Mouse (Mus musculus): ENCODE results near the gene Xpr1. TPM values are rescaled to one million over a fixed set of nuclear protein-coding genes. Genes with fewer than 3 reads are reported as not detected.

Xpr1 gene
- total and polyA plus RNA-seq, 3 experiments: 8.5 to 34.4 (median 30.3) TPM

GRCm38 (mm10) chr1:155427126-155427865, 10.1 kb upstream of the Xpr1 start:
- TF ChIP-seq POLR2A (IDR thresholded peaks at IDR 0.05; ENCODE audit: insufficient read depth, low read depth, low read length): no peak
- no peak for TF ChIP-seq CTCF (IDR thresholded peaks at IDR 0.05)
- no peak for TF ChIP-seq EP300 (IDR thresholded peaks at IDR 0.05; ENCODE audit: insufficient read depth, low read depth, low read length)
- 74% methylated on average over 6 of the region's 6 CpGs for WGBS
- H3K4me3 ChIP-seq: no peak overlapping the region
- no peak for DNase-seq
- no peaks in the 10 kb centered on the region for H3K36me3 ChIP-seq (ENCODE audit: control insufficient read depth, insufficient read depth, low read length)
- H3K27ac ChIP-seq: no peak overlapping the region
- intact Hi-C loops (cut with DNase I): no loop called here
- H3K79me2 ChIP-seq (replicated peaks; ENCODE audit: control insufficient read depth, insufficient read depth, low read length): no peaks in the 10 kb centered on the region
- no peak overlapping the region for H3K9ac ChIP-seq (ENCODE audit: low read depth, low read length)
- no peaks in the 10 kb centered on the region for H3K27me3 ChIP-seq (ENCODE audit: control insufficient read depth, insufficient read depth, low read length)
- H3K4me1 ChIP-seq (ENCODE audit: control insufficient read depth, insufficient read depth, low read length): no peaks in the 10 kb centered on the region

GRCm38 (mm10) chr1:155425743-155426315, 8.6 kb upstream of the Xpr1 start:
- H3K36me3 ChIP-seq (ENCODE audit: control insufficient read depth, insufficient read depth, low read length): no peaks in the 10 kb centered on the region
- 43% methylated on average over 6 of the region's 6 CpGs for WGBS
- TF ChIP-seq CTCF (IDR thresholded peaks at IDR 0.05) (no peak), EP300 (IDR thresholded peaks at IDR 0.05; ENCODE audit: insufficient read depth, low read depth, low read length) (no peak), POLR2A (IDR thresholded peaks at IDR 0.05; ENCODE audit: insufficient read depth, low read depth, low read length) (no peak)
- intact Hi-C loops (cut with DNase I): no loop called here
- no peak for DNase-seq
- no peak overlapping the region for H3K4me3 ChIP-seq
- no peak overlapping the region for H3K27ac ChIP-seq
- no peaks in the 10 kb centered on the region for H3K27me3 ChIP-seq (ENCODE audit: control insufficient read depth, insufficient read depth, low read length)
- H3K4me1 ChIP-seq (ENCODE audit: control insufficient read depth, insufficient read depth, low read length): no peaks in the 10 kb centered on the region
- H3K79me2 ChIP-seq (replicated peaks; ENCODE audit: control insufficient read depth, insufficient read depth, low read length): no peaks in the 10 kb centered on the region
- H3K9ac ChIP-seq (ENCODE audit: low read depth, low read length): no peak overlapping the region

- 82% methylated on average over 5 of the region's 5 CpGs for WGBS
- intact Hi-C loops (cut with DNase I): no loop called here
- TF ChIP-seq POLR2A (IDR thresholded peaks at IDR 0.05; ENCODE audit: insufficient read depth, low read depth, low read length): no peak
- no peak for TF ChIP-seq EP300 (IDR thresholded peaks at IDR 0.05; ENCODE audit: insufficient read depth, low read depth, low read length)
- TF ChIP-seq CTCF (IDR thresholded peaks at IDR 0.05): no peak
- Histone ChIP-seq H3K27me3 (ENCODE audit: control insufficient read depth, insufficient read depth, low read length) (no peaks in the 10 kb centered on the region), H3K4me1 (ENCODE audit: control insufficient read depth, insufficient read depth, low read length) (no peaks in the 10 kb centered on the region), H3K27ac (no peak overlapping the region), H3K79me2 (replicated peaks; ENCODE audit: control insufficient read depth, insufficient read depth, low read length) (no peaks in the 10 kb centered on the region), H3K36me3 (ENCODE audit: control insufficient read depth, insufficient read depth, low read length) (no peaks in the 10 kb centered on the region), H3K9ac (ENCODE audit: low read depth, low read length) (no peak overlapping the region), H3K4me3 (no peak overlapping the region)
- DNase-seq: no peak
These were observed 8.1 kb upstream of the Xpr1 start for GRCm38 (mm10) chr1:155425285-155425684.

GRCm38 (mm10) chr1:155423801-155424200, 6.6 kb upstream of the Xpr1 start:
- Histone ChIP-seq H3K4me3 (no peak overlapping the region), H3K27ac (no peak overlapping the region), H3K9ac (ENCODE audit: low read depth, low read length) (no peak overlapping the region), H3K79me2 (replicated peaks; ENCODE audit: control insufficient read depth, insufficient read depth, low read length) (no peaks in the 10 kb centered on the region), H3K4me1 (ENCODE audit: control insufficient read depth, insufficient read depth, low read length) (no peaks in the 10 kb centered on the region), H3K27me3 (ENCODE audit: control insufficient read depth, insufficient read depth, low read length) (no peaks in the 10 kb centered on the region), H3K36me3 (ENCODE audit: control insufficient read depth, insufficient read depth, low read length) (no peaks in the 10 kb centered on the region)
- TF ChIP-seq POLR2A (IDR thresholded peaks at IDR 0.05; ENCODE audit: insufficient read depth, low read depth, low read length): no peak
- no peak for TF ChIP-seq CTCF (IDR thresholded peaks at IDR 0.05)
- TF ChIP-seq EP300 (IDR thresholded peaks at IDR 0.05; ENCODE audit: insufficient read depth, low read depth, low read length): no peak
- WGBS: 77% methylated on average over 4 of the region's 4 CpGs
- intact Hi-C loops (cut with DNase I): no loop called here
- DNase-seq: no peak

- no peak for DNase-seq
- Histone ChIP-seq H3K4me3 (no peak overlapping the region), H3K36me3 (ENCODE audit: control insufficient read depth, insufficient read depth, low read length) (no peaks in the 10 kb centered on the region), H3K9ac (ENCODE audit: low read depth, low read length) (no peak overlapping the region), H3K4me1 (ENCODE audit: control insufficient read depth, insufficient read depth, low read length) (no peaks in the 10 kb centered on the region), H3K27ac (no peak overlapping the region), H3K27me3 (ENCODE audit: control insufficient read depth, insufficient read depth, low read length) (no peaks in the 10 kb centered on the region), H3K79me2 (replicated peaks; ENCODE audit: control insufficient read depth, insufficient read depth, low read length) (no peaks in the 10 kb centered on the region)
- TF ChIP-seq CTCF (IDR thresholded peaks at IDR 0.05) (no peak), EP300 (IDR thresholded peaks at IDR 0.05; ENCODE audit: insufficient read depth, low read depth, low read length) (no peak), POLR2A (IDR thresholded peaks at IDR 0.05; ENCODE audit: insufficient read depth, low read depth, low read length) (no peak)
- WGBS: 91% methylated on average over 7 of the region's 7 CpGs
- intact Hi-C loops (cut with DNase I): no loop called here
These were observed 4.8 kb upstream of the Xpr1 start for GRCm38 (mm10) chr1:155422022-155422421.

- Histone ChIP-seq H3K4me3 (peak overlapping the region; percentile 99), H3K27ac (peak overlapping the region; percentile 85), H3K27me3 (ENCODE audit: control insufficient read depth, insufficient read depth, low read length) (no peaks in the 10 kb centered on the region), H3K79me2 (replicated peaks; ENCODE audit: control insufficient read depth, insufficient read depth, low read length) (peaks cover 2% of the 10 kb centered on the region), H3K4me1 (ENCODE audit: control insufficient read depth, insufficient read depth, low read length) (peaks cover 2% of the 10 kb centered on the region), H3K36me3 (ENCODE audit: control insufficient read depth, insufficient read depth, low read length) (peaks cover 2% of the 10 kb centered on the region), H3K9ac (ENCODE audit: low read depth, low read length) (peak overlapping the region; percentile 91)
- TF ChIP-seq EP300 (IDR thresholded peaks at IDR 0.05; ENCODE audit: insufficient read depth, low read depth, low read length) (no peak), CTCF (IDR thresholded peaks at IDR 0.05) (no peak), POLR2A (IDR thresholded peaks at IDR 0.05; ENCODE audit: insufficient read depth, low read depth, low read length) (no peak)
- intact Hi-C loops (cut with DNase I): loop anchor here (2.0 to 10.0 kb wide), 4 partner anchors 75 to 261 kb away; partner anchors contain the start of gene Stx6
- 2% methylated on average over 6 of the region's 6 CpGs for WGBS
- DNase-seq: no peak
These were observed 991 bp downstream of the Xpr1 start for GRCm38 (mm10) chr1:155416147-155416700.

All from heart, adult 2 months (tissue).